Mouse (Mus musculus): ENCODE measurements at regions not wholly inside any gene's neighbourhood (a gene's known extent, or its start where the extent isn't known, plus 50 kb on each side); places are given as distances from the start of the nearest gene placed in this dataset.

- TF ChIP-seq CTCF (IDR thresholded peaks at IDR 0.05; ENCODE audit: borderline replicate concordance, insufficient read depth, low read length) (no peak), POLR2A (IDR thresholded peaks at IDR 0.05; ENCODE audit: low read depth, low read length) (no peak)
Measured at GRCm38 (mm10) chr8:8842326-8842725, 152.0 kb upstream of the Arglu1 start.
